Mouse (Mus musculus): ENCODE data around the gene Stard10. TPM values are rescaled to one million over a fixed set of nuclear protein-coding genes. Genes with fewer than 3 reads are reported as not detected.
A peak's percentile ranks its signal among the peaks of the same experiment; 100 is the strongest.

The Stard10 gene
- 10 to 100 TPM; 57.4 to 86.0 (median 69.5) TPM for total RNA-seq (2022)

DNA sequence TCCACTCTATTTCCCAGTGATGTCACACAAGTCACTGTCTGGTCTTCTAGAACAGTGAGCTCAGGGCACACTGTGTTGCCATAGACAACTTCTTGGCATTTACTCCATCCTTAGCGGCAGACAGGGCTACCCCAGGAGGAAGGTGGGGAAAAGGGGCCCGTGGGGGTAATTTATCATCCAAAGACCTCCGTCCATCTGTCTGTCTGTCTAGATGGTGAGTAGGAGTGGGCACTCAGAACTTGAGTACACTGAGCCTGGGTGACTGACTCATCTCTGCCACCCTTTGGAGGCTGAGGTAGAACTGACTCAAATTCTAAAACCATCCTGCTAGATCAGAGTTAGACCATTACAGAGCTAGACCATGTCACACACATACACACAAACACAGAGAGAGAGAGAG lies at the start of gene Stard10:
Gene Stard10, plus strand, starts transcription at position 73 of the 400 bp plus-strand sequence.
- no peak for DNase-seq (ENCODE audit: low spot score)

DNA sequence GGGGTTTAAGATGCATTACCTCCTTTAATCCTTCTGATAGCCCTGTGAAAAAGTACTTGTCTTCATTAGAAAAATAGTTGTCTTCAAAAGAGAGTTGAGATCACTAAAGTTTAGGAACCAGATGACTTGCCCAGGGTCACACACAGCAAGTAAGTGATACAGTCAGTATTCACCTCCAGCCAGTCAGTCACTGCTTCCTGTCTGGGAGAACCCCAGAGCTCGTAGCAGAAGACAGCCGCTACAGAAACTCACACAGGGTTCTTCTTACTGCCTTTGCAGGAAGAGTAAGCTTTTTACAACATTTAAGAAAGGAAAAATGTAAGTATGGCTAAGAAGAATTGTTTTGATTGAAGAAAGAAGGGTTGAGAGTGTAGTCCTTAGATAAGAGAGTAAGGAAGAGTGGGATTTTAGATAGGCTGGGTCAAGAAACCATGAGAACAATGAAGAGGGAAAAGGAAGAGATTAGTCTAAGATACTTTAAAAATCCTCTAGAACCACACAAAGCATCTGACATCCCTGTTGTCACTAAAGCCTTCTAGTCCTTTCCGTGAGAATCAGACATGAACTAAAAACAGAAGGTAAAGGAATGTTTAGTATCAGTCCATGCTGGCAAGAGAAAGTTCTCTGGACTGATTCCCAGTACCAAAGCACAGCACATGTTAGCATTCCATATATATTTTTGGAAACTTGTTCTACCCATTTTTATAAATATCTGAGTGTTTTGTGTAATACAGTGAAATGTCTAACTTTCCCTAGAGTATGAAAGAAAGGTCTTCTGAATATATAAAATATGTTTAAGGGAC lies 49.2 kb upstream of the Stard10 start:
- peak; percentile 44 for DNase-seq (ENCODE audit: low spot score)

DNA sequence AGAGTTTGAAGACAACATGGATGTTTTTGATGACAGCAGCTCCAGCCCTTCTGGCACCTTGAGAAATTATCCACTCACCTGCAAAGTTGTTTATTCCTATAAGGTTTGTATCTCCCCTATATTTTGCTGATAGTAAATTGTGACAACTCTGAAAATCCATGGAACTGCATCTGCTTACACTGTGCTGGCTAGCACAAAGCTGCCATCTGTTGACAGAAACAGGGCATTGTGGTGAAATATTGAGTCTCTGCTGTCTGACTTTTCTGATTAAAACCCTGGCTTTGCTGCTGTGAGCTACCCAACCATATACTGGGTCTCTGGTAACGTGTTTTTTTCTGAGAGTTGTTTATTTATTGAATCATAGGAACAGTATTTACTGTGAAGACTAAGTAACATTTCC lies 45.3 kb upstream of the Stard10 start:
- DNase-seq (ENCODE audit: low spot score) = no peak

DNA sequence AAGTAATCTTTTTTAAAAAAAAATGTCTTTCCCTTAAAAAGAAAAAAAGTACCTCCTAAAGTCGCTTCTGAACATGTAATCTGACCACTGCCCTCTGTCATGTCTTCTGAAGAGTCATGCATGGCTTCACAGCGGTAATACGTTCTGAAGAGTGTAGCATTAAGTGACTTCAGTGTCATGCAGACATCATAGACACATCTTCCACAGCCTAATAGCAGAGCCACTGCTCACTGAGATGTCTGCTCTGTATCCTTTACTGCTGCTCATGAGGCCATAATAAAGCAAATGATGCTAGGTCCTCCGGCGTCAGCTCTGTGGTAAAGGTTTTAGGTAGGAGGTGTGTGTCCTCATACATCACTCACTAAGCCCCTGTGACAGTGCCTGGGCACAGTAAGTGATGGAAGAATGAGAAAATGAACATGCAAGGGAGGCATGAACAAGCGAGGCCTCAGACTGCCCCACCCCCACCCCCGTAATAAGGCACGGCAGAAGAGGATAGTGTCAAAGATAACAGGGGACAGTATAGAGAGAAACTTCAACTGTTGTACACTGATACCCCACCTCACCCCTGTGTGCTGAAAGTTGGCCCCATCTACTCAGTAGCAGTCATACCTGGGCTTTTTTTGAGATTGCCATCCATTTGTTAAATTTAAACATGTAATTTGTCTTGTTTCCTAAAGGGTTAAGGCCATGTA lies 44.3 kb upstream of the Stard10 start:
- no peak for DNase-seq (ENCODE audit: low spot score)

DNA sequence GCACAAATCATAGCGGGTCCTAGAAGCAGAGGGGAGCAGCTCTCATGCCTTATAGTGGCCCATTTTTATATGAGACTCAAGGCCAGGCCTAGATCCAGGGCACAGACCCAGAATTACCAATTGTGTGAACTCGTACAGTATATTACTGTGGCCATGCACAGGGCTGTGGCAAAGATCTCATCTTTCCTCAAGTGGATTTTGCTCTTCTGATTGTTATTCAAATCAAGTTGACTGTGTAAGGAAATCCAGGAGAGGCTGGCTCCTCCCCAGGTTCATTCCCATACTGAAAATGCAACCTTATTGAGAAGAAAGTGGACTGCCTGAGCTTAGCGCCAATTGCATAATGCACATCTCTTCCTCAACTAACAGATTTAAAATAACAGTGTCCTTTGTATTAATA lies 34.2 kb upstream of the Stard10 start:
- no peak for DNase-seq (ENCODE audit: low spot score)

DNA sequence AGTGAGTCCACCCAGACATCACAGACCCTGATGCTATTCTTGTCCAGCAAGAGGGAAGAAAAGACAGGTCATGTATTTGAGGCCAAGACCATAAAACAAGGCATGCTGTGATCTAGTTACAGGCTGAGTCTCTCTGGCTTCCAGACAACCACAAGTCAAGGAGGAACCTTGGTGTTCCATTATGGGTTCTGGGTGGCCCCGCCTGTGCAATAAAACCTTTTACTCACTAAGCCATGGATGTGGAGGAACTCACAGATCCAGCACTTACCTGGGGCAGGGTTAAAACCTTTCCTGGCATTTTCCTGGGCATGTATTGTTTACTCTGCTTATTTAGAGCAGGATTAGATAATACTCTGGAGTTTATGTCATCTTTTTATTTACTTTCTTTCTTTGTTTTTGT lies 32.4 kb upstream of the Stard10 start:
- no peak for DNase-seq (ENCODE audit: low spot score)

DNA sequence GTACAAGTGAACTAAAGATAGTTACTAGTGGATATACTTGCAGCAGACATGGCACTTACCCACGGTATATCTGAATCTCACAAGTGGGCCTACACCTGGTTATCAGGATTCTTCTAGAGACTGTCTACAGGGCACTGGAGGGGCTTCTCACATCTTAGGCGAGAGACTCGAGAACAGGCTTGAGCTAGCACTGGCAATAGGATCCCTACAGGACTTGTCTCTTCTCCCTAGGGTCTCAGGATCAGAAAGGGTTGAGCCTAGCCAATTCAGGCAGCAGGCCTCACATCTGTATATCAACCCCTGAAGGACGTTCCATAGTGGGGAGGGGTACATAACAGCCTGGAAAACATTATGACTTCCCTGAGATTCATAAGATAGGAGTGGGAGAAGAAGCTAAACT lies 30.0 kb upstream of the Stard10 start:
- DNase-seq (ENCODE audit: low spot score) = no peak

DNA sequence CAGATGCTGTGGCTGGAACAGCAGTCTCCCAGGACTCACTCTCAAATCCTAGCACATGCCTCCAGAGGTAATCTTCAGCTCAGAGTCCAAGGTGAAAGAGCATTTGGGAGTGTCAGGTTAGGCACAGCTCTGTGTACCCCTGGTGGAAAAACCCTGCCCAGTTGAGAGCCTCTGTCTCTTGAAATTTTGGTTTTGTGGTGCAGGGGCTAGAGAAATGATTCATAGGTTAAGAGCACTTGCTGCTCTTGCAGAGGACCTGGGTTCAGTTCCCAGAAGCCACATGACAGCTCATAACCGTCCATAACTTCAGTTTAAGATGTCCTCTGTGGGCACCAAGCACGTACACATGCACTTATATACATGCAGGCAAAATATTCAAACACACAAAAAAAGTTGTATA lies 29.1 kb upstream of the Stard10 start:
- DNase-seq (ENCODE audit: low spot score) = no peak

DNA sequence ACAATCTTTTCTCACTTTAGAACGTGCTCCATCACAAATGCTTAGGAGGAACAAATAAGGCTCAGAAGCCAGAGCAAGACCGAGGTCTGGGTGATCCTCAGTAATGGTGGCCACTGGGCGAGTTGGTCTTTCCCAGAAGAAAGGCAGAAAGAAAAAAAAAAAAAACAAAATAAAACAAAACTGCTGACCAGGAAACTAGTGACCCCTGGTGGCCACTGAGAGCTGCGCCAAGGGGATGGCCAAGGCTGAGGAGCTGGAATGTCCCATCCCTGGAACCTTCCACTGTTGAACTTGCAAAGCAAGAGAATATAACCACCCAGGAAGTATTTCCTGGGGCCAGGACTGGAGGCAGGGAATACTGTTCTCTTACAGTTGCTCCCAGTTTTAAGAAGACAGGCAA lies 28.4 kb upstream of the Stard10 start:
- peak; percentile 43 for DNase-seq (ENCODE audit: low spot score)

DNA sequence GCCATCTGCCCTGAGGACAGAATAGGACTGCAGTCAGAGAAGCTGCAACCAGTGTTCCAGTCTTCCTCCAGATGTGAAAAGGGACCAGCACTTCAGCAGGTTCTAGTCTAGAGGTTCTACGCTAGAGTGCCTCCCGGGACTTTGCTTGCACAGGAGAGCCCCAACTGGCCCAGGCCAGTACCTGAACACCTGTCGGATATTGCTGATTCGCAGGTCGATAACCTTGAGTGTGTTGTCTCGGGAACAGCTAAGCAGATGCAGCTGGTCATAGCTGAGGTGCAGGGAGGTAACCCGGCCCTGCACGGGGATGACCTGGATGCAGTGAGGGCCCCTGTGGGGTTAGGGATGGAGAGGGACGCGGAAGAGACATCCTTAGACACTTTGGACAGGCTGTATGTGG lies 26.5 kb upstream of the Stard10 start:
- DNase-seq (ENCODE audit: low spot score) = no peak

DNA sequence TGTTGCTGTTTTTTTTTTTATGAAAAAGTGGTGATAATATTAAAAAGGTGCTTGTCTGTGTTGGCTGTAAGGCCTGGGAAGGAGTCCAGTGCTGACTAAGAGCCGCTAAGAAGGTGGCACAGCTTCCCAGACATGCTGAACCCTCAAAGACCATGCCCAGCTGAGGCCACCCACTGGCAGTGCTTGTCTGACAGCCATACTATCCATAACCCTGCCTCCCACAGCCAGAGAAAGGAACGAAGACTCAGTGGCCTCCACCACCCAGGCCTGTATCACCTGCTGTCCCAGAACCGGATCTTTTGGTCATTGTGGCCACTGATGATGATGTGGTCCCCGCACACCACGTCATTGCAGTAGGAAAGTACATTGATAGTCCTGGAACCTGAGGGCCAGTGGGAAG lies 25.7 kb upstream of the Stard10 start:
- no peak for DNase-seq (ENCODE audit: low spot score)

DNA sequence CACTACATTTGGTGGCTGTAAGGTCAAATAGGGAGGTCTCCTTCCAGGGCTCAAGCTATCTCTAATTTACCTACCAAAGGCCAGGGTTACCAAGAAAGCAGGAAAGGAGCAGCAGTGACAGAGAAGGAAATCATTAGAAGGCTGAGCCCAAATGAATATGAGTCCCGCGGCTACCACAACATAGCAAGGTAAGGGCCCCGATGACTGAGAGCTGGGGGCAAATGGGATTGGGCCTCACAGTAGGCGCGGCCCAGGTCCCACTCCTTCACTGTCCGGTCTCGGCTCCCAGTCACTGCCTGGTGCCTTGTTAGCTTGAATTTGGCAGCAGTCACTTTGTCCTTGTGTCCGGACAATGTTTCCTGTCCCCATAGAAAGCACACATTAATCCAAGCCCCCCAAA lies 25.2 kb upstream of the Stard10 start:
- DNase-seq (ENCODE audit: low spot score) = no peak

DNA sequence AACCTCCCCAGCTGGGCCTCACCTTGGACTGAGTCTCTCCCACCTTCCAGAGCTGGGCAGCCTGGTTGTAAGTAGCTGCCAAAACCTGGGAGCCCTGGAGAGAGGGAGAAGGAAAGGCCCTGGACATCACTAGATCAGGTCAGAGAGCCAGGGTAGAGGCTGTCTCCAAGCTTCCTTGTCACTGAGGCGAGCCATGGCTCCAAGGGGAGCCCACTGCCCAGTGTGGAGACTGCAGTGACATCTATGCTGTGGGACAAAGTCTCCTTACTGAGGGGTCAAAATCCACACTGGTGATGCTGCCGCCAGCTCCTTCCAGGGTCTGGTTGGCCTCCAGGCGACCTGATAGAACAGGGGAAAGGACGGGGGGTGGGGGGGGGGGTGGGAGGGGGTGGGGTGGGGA lies 24.8 kb upstream of the Stard10 start:
- no peak for DNase-seq (ENCODE audit: low spot score)

DNA sequence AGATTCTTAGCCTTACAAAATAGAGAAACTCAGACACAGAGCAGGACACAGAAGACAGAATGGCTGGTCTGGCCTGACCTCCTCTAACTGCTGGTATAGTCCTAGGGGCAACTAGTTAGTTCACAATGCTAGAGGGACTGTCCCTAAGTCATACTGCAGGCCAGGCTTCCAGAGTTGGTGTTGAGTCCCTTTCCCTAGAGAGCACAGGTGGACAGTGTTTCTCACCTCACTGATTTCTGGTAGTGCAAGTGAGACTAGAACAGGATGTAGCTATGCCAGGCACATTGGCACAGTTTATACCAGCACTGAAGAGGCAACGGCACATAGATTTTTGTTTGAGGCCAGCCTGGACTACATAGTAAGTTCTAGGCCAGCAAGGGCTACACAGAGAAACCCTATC lies 24.2 kb upstream of the Stard10 start:
- DNase-seq (ENCODE audit: low spot score) = no peak

DNA sequence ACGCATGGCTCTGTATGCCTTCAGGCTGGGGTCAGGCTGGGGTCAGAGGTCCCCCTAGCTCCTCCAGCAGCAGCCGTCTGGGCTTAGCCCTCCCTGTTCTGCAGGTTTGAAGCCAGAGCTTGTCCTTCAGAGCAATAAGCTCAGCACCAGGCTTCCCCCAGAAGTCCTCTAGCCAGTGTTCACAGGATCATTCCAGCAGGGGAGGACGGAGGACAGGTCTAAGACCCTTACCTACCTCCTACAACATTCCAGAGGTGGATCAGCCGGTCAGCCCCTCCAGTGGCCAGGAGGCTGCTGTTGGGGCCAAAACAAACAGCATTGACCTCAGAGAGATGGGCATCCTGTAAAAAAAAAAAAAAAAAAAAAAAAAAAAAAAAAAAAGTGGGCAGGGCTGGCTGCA lies 23.7 kb upstream of the Stard10 start:
- no peak for DNase-seq (ENCODE audit: low spot score)

DNA sequence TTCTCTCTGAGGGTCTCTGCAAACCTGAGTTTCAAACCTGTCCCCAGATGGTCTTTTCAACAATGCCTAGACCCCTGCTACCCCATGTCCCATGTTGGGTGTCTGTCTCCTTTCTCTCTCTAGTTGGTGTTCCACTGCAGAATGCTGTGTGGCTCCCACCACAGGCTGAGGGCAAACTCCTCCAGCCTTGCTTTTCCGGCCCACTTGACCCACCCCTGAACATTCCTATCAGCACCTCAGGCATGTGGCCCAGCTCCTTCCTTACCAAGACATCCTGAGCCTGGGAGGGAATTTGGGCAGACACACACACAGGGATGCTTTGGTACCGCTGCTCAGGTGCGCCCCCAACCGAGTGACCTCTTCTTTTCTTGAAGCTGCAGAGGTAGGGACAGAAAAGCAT lies 23.3 kb upstream of the Stard10 start:
- DNase-seq (ENCODE audit: low spot score) = no peak

DNA sequence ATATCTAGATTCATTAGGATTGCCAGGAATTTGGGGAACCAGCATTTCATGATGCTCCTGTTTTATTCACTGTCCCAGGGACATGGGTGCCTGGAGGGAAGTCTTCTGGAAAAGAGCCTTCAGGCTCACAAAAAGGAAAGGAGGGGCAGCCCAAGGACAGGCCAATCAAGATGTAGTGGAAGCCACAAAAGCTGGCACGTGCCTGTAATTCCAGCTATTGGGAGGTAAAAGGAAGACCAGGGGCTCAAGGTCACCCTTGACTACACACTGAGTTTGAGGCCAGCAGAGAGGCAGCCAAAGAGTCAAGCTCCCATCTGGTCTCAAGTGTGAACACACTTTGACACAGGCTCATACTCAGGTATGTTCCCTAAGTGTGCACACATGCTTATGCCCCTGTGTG lies 21.4 kb upstream of the Stard10 start:
- DNase-seq (ENCODE audit: low spot score) = no peak

DNA sequence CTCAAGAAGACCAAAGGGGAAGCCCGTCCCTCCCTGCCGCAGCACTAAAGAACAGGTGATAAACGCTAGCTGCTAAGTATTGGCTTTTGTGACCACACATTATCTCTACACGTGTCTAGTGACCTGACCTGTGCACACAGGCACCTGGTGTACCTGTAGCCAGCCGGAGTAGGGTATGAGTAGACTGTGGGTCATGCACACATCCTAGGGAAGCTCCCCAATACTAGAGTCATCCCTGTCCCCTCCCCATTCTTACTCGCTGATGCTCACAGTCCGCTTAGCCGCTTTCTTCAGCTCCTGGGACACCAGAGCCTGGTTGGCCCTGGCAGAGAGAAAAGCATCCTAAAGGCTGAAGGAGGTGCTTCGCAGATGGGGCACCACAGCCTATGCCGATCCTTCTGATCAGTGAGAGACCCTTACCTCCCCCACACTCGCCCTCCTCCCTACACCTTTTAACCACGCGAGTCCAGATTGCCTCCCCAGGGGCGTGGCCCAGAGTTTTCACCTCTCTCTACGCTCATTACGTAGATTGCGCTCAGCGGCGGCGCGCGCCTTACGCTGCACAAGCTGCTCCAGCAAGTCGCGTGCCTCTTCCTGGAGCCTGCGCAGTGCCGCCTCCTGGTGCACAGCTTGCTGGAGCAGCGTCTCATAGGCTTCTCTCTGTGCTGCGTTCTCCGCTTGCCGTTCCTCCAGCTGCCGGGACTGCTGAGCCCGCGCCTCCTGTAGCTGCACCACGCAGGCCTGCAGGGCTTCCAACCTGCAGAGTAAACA lies 20.4 kb upstream of the Stard10 start:
- no peak for DNase-seq (ENCODE audit: low spot score)

DNA sequence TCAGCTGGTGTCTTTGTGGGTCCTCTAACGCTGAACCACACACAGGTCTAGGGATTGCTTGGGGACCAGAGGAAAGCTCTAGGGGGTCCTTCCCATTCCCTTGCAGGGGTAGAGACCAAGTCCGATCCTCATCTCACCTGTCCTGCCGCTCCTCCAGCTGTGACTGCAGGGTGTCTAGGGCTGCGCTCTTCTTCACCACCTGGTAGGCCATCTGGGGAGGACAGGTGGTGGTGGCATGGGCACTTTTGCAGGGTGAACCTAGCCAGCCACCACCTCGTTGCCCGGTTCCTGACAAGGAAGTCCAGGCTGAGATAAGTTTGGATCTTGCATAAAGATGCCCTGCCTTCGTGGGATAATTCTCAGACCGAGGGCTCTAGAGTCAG lies 19.9 kb upstream of the Stard10 start:
- DNase-seq (ENCODE audit: low spot score) = no peak

DNA sequence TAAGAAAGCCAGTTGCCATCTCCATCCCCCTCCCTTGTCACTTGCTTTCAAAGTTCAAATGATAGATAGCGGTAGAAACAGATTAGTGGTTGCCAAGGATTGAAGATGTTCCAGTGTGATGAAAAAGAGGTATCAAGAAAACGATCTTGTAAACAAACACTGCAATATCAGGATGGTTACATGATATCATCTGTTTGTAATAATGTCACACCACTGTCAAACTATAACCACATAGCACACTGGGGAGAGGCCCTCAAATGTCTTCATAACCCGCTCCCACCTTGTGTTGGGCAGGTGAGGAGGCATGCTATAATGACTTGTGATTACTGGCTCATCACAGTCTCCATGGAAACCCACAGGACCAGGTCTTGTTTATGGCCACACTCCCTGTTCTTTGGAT lies 18.5 kb upstream of the Stard10 start:
- DNase-seq (ENCODE audit: low spot score) = no peak

DNA sequence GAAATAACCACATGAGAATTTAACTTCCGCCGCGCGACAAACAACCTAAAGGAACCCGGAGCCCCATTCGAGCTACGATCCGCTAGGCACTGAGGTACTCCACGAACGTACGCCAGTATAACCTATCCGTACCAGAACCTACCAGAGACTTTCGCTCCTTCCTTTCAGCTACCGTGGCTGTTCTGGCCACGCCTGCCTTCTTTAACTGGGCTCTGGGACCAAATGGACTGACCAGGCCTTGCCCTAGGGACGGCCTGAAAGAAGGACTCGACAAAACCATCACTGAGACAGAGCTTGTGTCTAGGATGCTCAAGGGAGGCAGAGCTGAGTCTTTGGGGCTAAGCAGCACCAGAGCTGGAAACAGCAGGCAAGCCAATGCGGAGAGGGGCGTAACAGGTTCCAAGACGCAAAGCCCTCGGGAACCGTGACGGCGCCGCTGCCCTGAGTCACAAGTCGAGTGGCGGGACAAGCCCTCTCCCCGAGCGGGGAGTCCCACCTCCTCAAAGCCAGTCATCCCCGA lies 15.5 kb upstream of the Stard10 start:
- DNase-seq (ENCODE audit: low spot score) = no peak

DNA sequence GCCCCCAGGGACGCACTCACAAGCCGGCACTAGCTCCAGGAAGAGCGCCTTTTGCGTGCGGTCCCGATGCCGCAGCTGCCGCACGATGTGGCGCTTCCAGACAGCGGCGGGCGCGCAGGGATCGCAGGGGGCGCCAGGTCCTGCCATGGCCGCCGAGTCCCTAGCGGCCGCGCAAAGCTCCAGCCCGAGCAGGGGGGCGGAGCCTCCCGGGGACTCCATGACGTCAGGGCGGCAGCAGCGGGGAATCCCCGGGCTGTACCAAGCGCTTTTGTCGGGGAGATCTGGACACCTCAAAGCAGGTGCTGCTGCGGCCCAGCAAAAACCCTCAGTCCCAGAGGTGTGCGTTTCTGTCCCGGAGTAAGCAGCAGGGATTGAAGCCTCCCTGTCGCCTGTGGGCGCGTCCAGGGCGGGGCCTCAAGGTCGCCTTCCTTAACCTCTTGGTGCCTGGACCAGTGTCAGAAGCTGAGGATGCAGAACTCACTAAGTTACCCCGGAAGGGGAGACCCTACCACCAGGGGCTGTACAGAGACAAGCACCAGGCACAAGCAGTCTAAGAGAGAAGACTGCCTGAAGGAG lies 14.9 kb upstream of the Stard10 start, which contains the start of gene Atg16l2:
Gene Atg16l2, minus strand, starts transcription at position 371 of the 576 bp plus-strand sequence.
- DNase-seq (ENCODE audit: low spot score) = peak; percentile 93
